Mouse (Mus musculus) right cerebral cortex, postnatal 10 days (tissue): ENCODE data around the gene Wsb2.
A peak's percentile ranks its signal among the peaks of the same experiment; 100 is the strongest.
"Not testable (repeated sequence)": the region's sequence is repeated elsewhere in the genome, so short reads cannot be mapped to it uniquely, and the experiment has no call there.

Experiments used
- DNase-seq, 2 experiments: peaks; one replicate each; pipeline ENCODE4 v3.0.0; 2021; ENCODE audit warnings: low spot score in 2 of 2

Gene Wsb2

DNA sequence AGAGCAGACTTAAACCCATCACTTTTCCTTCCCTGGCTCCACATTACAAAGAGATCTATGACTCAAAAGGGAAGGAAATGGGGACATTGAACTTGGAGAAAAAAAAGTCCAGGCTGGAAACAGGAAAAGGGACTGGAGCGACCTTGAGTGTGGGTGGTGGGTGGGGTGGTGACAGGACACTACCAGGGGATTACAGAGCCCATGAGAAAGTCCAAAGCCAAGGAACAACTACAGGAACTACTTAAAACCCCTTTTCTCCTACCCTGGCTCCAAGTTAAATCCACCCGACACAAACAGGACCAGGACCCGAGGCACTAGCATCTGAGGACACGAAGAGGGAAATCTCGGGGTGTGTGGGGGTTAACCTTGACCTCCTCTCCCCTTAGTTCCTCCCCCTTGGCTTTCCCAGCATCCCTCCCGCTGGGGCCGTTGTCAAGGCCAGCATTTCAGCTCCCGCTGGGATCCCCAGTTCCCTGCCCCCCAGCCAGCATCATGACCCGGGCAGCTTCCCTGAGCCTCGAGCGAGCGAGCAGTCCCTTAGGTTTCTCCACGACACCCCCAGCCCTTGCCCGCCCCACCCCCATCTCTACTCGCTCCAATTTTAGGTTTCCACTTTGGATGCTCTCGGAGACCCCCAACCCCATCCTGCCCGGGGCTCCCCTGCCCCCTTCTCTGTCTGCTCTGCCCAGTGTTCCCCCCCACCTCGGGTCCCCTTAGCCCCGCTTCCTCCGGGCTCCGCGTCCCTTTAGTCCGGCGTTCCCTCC, 557 bp upstream of the Wsb2 start:
- peak; percentile 65 to 67 for DNase-seq

DNA sequence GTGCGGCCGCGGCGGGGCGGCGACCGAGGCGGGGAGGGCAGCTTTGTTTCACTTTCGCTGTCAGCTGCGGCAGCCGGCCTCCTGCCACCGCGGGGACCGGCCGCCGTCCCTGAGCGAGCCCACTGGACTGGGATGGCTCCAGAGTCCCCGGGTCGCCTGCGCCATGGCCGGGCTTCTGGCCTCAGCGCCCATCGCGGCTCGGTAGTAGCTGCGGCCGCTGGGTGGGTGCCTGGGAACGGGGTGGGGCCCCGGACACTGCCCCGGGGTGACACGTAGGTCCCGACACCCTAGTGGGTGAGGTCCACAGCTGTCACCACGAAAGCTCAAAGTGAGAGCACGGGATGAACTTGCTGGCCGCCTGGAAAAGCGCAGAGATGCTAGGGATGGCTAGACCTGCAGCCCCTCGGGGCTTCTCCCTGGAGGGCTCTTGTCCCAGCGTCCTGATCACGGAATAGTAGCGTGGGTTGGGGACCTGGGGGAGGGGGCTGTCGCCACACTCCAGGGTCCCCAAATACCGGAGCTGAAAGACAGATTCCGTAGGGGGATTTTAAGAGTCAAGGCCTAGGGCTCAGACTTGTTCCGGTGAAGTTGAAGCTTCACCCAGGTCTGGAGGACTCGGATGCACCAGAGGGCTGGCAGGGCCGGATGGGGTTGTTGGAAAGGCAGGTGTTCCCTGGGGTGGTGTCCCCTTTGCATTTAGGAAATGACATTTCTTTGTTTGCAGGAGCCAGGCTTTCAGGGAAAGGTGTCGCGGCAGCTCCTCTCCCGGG, 559 bp downstream of the Wsb2 start:
- peak; percentile 40 to 64 for DNase-seq

DNA sequence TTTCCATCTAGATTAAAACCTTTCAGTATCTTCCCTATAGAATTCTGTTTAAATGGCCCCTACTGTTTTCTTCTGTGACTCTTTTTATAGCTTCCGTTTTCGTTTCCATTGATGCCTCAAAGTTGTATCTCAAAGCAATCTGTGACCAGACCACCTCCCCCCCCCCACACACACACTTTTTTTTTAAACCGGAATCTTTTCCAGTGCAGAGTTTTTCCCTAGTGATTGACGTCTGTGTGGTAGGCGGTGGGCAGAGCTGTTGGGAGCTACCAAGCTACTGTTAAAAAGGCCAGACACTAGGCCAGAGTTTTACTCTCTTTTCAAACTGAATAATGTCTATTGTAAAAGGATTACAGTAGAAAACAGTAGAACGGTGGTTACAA, 1.1 kb downstream of the Wsb2 start:
- DNase-seq, result no peak

DNA sequence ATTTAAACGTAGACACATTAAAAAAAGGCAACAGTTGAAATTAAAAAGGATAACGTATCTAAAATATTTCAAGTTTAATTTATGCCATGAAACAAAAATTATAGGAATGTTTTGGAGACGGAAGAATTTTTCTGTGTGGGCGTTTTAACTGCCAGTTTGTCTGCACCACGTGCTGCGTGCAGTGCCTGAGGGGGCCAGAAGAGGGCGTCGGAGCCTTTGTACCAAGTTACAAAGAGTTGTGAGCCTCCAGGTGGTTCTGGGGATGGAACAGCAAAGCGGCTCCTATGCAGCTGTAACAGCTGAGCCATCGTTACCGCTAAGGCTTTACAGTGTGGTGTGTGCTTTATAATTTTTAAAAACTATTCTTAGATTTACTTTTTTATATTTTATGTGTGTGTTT, 1.6 kb downstream of the Wsb2 start:
- DNase-seq, result peak; percentile 90 to 91

DNA sequence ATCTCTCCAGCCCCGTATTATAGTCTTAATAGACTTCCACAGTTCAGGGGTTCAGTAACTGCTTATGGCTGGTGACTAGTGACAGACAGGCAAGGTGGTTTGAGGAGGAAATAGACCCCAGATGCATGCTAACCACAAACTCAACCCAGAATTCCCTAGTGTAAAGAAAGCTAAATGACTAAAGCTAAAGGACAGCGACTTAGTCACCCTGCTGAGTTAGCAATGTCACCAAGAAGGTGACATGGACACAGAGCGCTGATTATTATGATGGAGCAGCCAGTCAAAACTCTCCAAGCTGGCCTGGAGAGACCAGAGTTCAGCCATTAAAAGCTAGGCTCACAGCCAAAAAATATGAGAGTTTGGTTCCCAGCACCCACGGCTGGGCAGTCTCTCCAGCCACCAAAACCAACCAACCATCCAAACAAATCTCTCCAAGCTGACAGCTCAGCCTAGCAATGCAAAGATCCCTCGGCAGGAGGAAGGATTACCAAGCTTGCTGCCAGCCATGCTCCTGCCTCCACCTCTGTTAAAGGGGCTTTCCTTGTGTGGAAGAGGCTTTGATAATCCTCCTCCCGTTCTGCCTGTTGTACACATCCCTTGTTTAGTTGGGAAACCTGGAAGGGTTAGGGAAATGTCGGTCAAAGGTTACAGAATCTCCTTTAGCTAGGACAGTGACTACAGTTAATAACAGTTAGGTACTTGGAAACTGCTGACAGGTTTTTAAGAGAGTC, 2.6 kb downstream of the Wsb2 start:
- no peak for DNase-seq

DNA sequence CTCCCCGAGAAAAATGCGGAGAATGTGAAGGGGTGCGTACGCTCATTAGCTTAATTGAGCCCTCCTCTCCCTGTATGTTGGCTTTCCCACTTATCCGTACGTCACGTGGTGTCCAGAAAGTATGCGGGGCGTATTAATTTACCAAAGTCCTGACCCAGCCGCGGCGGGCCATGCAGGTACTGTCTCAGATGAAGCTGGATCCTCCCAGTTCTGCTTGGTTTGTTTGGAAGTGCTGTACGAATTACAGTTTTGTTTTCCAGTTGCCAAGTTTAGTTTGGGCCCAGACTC, 3.1 kb downstream of the Wsb2 start:
- DNase-seq, result no peak

DNA sequence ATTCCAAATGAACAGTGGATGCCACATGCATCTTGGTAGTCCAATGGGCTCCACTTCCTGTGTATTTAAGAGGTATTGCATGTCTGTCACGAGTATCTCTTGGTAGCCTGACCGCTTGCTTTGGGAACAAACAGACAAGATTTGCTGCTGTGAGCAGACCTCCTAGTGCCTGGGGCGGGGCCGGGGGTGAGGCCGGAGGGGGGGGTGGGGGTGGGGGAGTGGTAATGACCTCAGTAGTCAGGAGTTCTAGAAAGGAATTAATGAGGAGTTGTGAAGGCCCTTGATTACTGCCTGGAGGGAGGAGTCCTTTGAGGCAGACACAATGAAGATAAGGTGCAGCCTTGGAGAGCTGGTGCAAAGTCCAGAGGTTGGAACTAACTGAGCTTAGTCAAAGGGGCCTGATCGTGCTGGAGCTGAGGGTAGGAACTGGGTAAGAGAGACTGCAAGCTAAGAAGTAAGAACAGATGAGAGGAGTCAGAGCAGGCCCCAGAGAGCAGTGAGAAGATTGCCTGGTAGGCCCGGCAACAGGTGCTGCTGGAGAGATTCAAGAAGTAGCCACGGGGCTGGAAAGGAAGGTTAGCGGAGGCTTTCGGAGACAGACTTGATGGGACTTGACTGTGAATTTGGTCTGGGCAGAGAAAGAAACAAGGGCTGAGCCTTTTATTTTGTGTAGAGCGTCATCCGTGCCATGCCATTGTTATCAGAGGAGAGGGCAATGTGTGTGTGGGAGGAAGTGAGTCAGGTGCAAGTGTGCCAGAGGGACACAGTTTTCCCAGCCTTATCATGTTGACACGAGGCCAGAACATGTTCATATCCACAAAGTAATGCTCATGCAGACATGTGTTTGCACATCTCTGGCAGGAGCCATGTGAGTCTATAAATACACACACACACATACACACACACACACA, 3.8 kb downstream of the Wsb2 start:
- DNase-seq, result no peak

DNA sequence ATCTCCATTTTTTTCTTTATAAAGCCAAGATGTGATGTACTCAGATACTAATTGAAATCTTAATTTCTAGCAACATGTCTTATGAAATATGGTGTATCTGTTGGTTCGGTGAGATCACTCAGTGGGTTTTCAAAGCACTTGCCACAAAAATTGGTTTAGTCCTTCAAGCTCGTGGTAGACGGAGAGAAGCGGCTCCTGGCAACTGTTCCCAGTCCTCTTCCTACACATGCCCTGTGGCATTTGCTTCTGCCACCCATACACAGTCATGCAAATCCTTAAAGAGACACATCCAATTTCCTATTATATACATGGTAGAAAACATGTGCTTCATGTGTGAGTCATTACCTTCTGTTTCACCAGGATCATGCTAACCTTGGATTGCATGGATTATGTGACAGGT, 4.5 kb downstream of the Wsb2 start:
- no peak for DNase-seq

DNA sequence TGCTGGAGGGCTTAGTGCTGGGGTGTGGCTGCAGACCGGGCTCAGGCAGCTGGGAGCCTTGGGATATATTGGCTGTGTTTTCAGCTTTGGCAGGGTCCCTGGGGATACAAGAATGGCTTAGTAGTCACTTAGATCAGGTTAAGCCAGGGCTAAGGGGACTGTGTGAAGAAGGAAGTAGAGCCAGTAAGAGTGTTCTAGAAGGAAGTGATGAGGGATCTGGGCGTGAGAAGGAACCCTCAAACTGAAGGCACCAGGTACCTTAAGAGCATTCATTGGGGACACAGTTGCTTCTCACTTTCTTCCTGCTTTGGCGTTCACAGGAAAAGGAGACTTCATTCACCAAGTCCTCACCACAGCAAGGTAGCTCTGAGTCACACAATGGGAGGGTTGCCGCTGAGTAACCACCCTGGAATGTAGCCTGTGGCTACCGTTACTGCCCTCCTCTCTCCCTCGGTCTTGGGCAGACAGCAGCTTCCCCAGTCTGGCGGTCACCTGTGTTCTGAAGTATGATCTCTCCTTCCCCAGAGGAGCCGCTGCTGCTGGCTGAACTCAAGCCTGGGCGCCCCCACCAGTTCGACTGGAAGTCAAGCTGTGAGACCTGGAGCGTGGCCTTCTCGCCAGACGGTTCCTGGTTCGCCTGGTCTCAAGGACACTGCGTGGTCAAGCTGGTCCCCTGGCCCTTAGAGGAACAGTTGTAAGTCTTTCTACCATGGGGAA, 6.1 kb downstream of the Wsb2 start:
- no peak for DNase-seq

DNA sequence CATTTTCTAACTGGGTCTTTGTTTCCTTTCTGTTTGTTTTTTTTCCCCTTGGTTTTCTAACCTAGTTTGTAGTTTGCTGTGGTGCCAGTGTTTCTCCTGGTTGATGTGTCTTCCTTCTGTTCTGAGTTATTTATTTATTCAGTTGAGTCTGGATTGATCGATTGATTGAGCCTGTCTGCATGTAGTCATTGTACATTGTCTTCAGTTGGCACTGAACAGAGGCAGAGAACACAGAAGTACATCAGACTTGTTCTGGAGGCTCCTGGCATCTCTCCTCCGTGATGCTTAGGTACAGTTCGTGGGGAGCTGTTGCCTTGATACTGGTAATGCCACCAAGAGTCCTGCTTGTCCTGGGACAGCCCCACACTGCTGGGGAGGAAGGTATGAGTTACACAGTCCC, 7.7 kb downstream of the Wsb2 start:
- no peak for DNase-seq

DNA sequence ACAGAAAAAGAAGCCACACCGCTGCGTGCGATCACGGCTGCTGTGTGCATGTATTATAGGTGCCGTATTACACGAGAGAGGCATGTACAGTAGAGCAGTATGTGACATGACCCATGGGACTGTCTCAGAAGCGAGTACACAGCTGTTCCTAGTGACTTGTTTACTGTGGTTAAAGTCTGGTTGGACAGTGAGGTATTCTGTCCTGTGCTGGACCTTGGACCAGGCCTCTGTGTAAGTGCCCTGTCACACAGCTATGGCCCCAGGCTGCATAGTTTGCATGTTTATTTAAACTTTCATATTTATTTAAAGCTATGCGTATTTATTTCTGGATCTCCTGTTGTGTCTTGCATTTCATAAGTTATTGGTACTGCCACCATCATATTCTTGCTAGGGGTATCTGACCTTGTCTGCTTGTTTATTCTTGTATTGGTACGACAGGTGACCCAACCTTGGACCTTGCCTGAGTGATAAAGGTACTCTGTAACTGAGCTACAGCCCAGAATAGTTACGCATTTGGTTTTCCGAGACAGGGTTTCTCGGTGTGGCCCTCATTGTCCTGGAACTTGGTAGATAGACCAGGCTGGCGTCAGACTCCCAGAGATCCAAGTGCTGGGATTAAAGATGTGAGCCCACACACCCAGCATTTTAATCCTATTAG, 8.9 kb downstream of the Wsb2 start:
- no peak for DNase-seq

DNA sequence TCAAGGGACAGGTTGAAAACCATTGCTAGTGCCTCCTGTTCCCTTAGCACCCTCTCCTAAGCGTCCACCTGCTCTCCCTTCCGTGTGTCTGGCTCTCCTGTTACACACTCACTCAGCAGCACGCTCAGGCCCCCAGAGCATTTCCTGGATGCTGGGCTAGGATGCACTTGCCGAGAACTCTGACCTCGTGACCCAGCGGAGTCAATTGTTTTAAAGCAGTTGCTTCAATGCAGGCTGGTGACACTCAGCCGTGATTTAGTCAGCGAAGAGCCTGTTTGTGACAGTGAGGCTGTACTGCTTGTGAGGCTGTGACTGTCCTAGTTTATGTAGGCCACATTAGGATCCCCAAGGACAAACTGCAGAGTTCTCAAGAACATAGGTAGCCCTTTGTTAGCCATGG, 10.1 kb downstream of the Wsb2 start:
- no peak for DNase-seq

DNA sequence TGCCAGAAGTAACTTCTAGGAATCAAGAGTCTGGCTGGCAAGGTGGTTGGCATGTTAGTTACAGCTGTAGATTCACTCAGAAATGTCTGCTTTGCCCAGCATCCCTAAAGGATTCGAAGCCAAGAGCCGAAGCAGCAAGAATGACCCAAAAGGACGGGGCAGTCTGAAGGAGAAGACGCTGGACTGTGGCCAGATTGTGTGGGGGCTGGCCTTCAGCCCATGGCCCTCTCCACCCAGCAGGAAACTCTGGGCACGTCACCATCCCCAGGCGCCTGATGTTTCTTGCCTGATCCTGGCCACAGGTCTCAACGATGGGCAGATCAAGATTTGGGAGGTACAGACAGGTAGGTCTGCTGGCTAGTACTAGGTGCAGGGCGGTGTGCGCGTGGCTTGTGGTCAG, 13.5 kb downstream of the Wsb2 start:
- DNase-seq, result no peak

DNA sequence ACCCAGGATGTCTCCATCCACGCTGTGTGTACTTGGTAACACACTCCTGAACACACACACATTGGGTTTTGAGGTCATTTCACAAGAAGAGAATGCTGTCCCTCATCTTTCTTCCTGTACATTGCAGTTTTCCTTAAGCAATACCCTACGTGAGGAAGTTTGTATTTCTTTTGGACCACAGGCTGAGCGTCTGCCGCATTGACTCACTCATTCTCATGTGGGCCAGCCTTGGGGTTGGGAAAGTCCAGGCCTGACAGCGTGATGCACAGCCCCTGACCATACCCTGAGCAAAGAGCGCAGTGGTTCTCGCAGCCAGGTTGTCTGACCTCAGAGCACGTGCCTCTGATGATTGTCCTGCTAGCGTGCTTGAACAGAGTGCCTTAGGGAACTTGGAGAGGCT, 16.3 kb downstream of the Wsb2 start:
- no peak for DNase-seq

DNA sequence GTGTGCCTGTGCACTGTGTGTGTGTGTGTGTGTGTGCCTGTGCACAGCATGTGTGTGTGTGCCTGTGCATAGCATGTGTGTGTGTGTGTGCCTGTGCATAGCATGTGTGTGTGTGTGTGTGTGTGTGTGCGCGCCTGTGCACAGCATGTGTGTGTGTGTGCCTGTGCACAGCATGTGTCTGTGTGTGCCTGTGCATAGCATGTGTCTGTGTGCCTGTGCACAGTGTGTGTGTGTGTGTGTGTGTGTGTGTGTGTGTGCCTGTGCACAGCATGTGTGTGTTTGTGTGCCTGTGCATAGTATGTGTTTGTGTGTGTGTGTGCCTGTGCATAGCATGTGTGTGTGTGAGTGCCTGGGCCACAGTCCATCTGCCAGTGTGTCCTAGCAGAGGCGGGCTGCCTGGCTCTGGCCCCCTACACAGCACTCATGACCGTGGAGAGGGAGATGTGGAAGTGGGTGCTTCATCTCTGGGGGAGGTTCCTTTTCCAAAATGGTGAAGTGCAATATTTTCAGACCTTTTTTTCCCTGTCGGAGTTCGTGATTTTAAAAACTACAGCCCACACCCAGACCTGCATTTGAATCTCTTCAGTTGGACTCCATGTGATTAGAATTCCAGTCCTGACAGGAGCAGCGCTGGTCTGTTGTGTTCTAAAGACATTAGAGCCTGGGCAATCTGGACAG, 17.4 kb downstream of the Wsb2 start:
- no peak for DNase-seq

DNA sequence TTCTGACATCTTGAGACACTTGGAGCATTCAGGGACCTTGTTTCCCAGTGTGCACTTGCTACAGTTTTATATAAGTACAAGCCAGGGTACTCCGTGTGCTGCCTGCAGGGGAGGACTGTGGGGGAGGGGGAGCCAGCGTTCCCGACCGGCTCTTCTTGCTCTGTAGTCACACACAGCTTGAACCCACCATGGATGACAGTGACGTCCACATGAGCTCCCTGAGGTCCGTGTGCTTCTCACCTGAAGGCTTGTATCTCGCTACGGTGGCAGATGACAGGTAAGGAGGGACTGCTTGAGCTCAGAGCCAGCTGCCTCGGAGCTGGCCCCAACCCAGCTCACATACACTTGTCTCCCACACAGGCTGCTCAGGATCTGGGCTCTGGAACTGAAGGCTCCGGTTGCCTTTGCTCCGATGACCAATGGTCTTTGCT, 19.2 kb downstream of the Wsb2 start:
- DNase-seq, result peak in 1 of 2 experiments; percentile 43

DNA sequence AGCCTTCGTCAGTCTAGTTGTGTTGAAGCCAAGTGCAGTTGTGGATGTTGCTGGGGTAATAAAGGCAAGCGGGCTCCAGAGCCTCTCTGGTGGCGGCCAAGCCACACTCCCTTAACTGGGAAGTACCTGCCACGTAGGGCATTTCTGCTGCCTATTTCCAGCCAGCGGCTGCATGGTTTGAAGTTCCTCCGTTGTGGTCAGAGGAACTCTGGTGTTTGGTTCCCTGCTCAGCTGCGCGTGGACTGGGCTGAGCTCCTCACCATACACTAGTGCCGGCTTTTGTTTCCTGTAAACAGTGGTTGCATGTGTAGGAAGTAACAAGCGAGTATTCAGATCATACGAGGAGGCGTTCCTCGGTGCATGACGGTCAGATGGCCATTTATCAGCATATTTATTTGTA, 20.6 kb downstream of the Wsb2 start:
- not testable (repeated sequence) for DNase-seq

DNA sequence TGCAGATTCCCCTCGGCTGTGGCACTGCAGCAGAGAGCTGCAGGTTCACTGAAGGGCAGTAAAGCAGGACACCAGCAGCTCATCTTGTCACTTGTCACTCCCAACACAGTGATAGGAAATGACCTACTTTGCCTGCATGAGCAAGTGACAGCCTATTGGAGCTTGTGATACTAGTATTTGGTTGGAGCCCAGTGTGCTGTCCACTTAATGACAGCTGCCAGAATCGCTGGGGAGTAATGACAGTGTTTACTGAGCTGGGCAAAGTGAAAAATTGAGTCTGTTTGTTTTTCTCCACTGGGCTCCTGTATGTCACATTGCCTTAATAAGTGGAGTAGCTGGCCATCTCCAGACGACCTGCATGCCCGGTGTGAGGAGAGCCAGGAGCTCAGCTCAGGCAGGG, 23.1 kb downstream of the Wsb2 start:
- no peak for DNase-seq

DNA sequence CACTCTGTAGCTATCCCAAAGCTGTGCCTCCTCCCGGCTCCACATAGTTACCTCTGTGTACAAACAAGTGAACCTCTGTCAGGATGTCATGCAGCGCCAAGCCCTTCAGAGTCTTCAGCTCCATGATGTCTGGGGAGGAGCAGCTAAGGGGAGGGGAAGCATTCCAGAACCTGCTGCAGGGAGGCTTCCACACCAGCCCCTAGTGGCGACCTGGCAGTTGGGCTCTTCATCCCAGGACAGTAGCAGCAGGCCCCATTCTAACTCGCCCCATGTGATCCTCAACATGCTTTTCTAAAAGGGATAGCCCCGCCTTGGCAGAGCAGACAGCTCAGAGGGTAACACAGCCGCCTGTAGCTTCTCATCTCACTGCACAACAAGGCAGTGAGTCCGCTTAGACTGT, 24.7 kb downstream of the Wsb2 start:
- no peak for DNase-seq

DNA sequence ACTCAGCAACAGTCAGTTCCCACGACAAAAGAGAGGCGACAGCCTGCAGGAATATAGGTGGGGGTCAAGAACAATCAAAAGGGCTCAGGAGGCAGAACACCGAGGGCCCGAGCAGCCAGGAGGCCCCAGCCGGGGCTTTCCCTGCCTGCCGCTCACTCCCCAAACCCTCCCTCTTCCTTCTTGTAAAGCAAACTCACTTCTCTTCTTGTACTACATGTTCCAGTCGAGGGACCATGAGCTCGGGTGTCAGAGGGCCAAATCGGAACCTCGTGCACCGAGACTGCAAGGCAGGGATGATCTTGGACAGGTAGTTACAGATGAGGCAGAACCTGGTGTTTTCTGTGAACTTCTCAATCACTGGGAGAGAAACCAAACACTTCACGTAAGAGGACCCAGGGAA, 26.1 kb downstream of the Wsb2 start:
- DNase-seq, result no peak
